Mouse (Mus musculus): ENCODE results near the gene Sprr2f. TPM values are rescaled to one million over a fixed set of nuclear protein-coding genes. Genes with fewer than 3 reads are reported as not detected.

Sprr2f gene
- polyA plus RNA-seq, 1 experiment from 2014 or later = not detected

DNA sequence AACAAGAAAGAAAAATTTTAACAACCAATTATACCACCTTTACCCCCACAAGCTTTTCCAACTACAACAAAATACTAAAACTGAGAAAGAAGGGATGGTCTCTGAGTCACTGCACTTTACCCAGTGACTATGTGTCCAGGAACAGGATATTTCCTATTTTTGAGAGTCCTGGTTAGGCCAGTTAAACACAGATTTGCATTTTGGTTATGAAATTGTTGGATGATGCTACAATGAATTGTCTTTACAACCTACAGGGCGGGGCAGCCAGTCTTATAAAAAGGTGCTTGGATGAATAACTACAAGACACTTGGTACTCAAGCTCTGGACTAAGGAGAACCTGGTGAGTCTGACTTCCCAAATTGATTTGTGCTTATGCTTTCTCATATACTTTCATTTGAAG is 20.4 kb downstream of the Sprr2f start, which contains the start of gene Sprr2h:
Gene Sprr2h, plus strand, starts transcription at position 301 of the 400 bp plus-strand sequence.
- Histone ChIP-seq H3K4me1 (ENCODE audit: control insufficient read depth, insufficient read depth, low read length) (no peaks in the 10 kb centered on the region), H3K36me3 (replicated peaks; ENCODE audit: control insufficient read depth, insufficient read depth, low read depth, low read length) (no peaks in the 10 kb centered on the region), H3K9me3 (replicated peaks; ENCODE audit: control insufficient read depth, low read length) (no peaks in the 10 kb centered on the region), H3K27me3 (ENCODE audit: control insufficient read depth, insufficient read depth, low read length) (no peaks in the 10 kb centered on the region), H3K4me3 (ENCODE audit: low read depth, low read length) (no peak within 1 kb of the TSS), H3K9ac (replicated peaks; ENCODE audit: low read length) (no peak within 1 kb of the TSS), H3K27ac (replicated peaks; ENCODE audit: low read depth, low read length) (no peak within 1 kb of the TSS), H3K4me2 (ENCODE audit: low read depth, low read length) (no peak within 1 kb of the TSS)
- WGBS = 87% methylated on average over 1 of the region's 1 CpGs
- DNase-seq (ENCODE audit: low spot score) (no peak), ATAC-seq (replicated peaks; ENCODE audit: insufficient number of reproducible peaks, low FRiP score, low TSS enrichment, low read depth) (no peak)

DNA sequence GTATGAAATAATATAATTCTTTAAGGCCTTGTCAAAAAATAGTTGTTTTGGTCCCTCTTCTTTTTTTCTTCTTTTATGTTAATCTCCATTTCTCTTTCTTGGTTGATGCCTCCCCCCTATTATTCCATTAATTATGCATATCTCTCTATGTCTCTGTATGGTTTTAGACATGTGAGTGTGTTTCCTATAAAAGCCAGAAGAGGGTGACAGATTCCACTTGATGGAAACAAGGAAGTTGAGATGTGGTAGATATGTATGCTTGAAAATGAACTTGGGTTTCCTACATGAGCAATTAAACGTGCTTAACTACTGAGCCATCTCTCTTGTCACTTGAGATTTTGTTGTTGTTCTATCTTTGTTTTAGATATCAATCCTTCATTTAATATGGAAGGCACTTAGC is 29.3 kb downstream of the Sprr2f start:
- ATAC-seq (replicated peaks; ENCODE audit: insufficient number of reproducible peaks, low FRiP score, low TSS enrichment, low read depth) (no peak), DNase-seq (ENCODE audit: low spot score) (no peak)
- H3K36me3 ChIP-seq (replicated peaks; ENCODE audit: control insufficient read depth, insufficient read depth, low read depth, low read length) = no peaks in the 10 kb centered on the region
- no peaks in the 10 kb centered on the region for H3K27me3 ChIP-seq (ENCODE audit: control insufficient read depth, insufficient read depth, low read length)
- no peak overlapping the region for H3K27ac ChIP-seq (replicated peaks; ENCODE audit: low read depth, low read length)
- H3K9ac ChIP-seq (replicated peaks; ENCODE audit: low read length) = no peak overlapping the region
- no peaks in the 10 kb centered on the region for H3K4me1 ChIP-seq (ENCODE audit: control insufficient read depth, insufficient read depth, low read length)
- no peak overlapping the region for H3K4me3 ChIP-seq (ENCODE audit: low read depth, low read length)
- H3K9me3 ChIP-seq (replicated peaks; ENCODE audit: control insufficient read depth, low read length) = no peaks in the 10 kb centered on the region
- H3K4me2 ChIP-seq (ENCODE audit: low read depth, low read length) = no peak overlapping the region
- 44% methylated on average over 1 of the region's 1 CpGs for WGBS

DNA sequence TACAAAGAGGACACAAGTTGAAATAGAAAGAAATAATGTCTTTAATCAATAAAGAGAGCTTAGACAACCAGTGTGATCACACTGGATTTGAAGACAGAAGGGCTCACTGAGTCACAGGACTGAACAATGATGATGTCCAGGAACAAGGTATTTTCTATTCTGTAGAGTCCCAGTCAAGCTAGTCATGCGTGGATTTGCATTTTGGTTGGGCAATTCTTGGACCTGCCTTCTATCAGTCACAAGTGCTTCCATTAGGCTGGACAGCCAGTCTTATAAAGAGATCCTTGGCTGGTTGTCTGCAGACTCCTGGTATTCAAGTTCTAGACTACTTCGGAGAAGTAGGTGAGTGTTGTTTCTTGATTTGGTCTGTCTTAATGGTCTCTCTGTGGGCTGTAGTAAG is 42.7 kb downstream of the Sprr2f start, which contains the start of gene Sprr2i:
Gene Sprr2i, plus strand, starts transcription at position 301 of the 400 bp plus-strand sequence.
- Histone ChIP-seq H3K4me1 (ENCODE audit: control insufficient read depth, insufficient read depth, low read length) (no peaks in the 10 kb centered on the region), H3K4me2 (ENCODE audit: low read depth, low read length) (no peak within 1 kb of the TSS), H3K4me3 (ENCODE audit: low read depth, low read length) (no peak within 1 kb of the TSS), H3K27ac (replicated peaks; ENCODE audit: low read depth, low read length) (no peak within 1 kb of the TSS), H3K36me3 (replicated peaks; ENCODE audit: control insufficient read depth, insufficient read depth, low read depth, low read length) (no peaks in the 10 kb centered on the region), H3K9me3 (replicated peaks; ENCODE audit: control insufficient read depth, low read length) (no peaks in the 10 kb centered on the region), H3K9ac (replicated peaks; ENCODE audit: low read length) (no peak within 1 kb of the TSS), H3K27me3 (ENCODE audit: control insufficient read depth, insufficient read depth, low read length) (no peaks in the 10 kb centered on the region)
- WGBS = 96% methylated on average over 2 of the region's 2 CpGs
- ATAC-seq (replicated peaks; ENCODE audit: insufficient number of reproducible peaks, low FRiP score, low TSS enrichment, low read depth) (no peak), DNase-seq (ENCODE audit: low spot score) (no peak)

Other genes starting within 250 kb of the Sprr2f start
- gene Prr9, start 241.2 kb upstream of the Sprr2f start, polyA plus RNA-seq (2014; fragmentation: Nextera tagmentation; extraction: Ambion mirVana) = not detected in 2 replicates
- gene Lelp1, start 222.4 kb upstream of the Sprr2f start, polyA plus RNA-seq (2014; fragmentation: Nextera tagmentation; extraction: Ambion mirVana) = not detected in 2 replicates
- not detected in 2 replicates for gene Sprr2a1, start 149.4 kb upstream of the Sprr2f start, polyA plus RNA-seq (2014; fragmentation: Nextera tagmentation; extraction: Ambion mirVana)
- gene Sprr2a2, start 149.3 kb upstream of the Sprr2f start, polyA plus RNA-seq (2014; fragmentation: Nextera tagmentation; extraction: Ambion mirVana) = not detected in 2 replicates
- not detected in 2 replicates for gene Sprr2a3, start 79.8 kb upstream of the Sprr2f start, polyA plus RNA-seq (2014; fragmentation: Nextera tagmentation; extraction: Ambion mirVana)
- not detected in 2 replicates for gene Sprr2b, start 48.6 kb upstream of the Sprr2f start, polyA plus RNA-seq (2014; fragmentation: Nextera tagmentation; extraction: Ambion mirVana)
- not detected in 2 replicates for gene Sprr2d, start 26.0 kb upstream of the Sprr2f start, polyA plus RNA-seq (2014; fragmentation: Nextera tagmentation; extraction: Ambion mirVana)
- not detected in 2 replicates for gene Sprr2e, start 13.0 kb upstream of the Sprr2f start, polyA plus RNA-seq (2014; fragmentation: Nextera tagmentation; extraction: Ambion mirVana)
- gene Sprr2h, start 20.5 kb downstream of the Sprr2f start, polyA plus RNA-seq (2014; fragmentation: Nextera tagmentation; extraction: Ambion mirVana) = not detected in 2 replicates
- not detected in 2 replicates for gene Sprr2i, start 42.8 kb downstream of the Sprr2f start, polyA plus RNA-seq (2014; fragmentation: Nextera tagmentation; extraction: Ambion mirVana)
- not detected in 2 replicates for gene Sprr2j-ps, start 52.9 kb downstream of the Sprr2f start, polyA plus RNA-seq (2014; fragmentation: Nextera tagmentation; extraction: Ambion mirVana)
- 5.4 and 6.7 TPM in 2 replicates for gene Gm9774, start 64.2 kb downstream of the Sprr2f start, polyA plus RNA-seq (2014; fragmentation: Nextera tagmentation; extraction: Ambion mirVana)
- not detected in 2 replicates for gene Sprr2k, start 67.4 kb downstream of the Sprr2f start, polyA plus RNA-seq (2014; fragmentation: Nextera tagmentation; extraction: Ambion mirVana)
- not detected in 2 replicates for gene Sprr1b, start 73.6 kb downstream of the Sprr2f start, polyA plus RNA-seq (2014; fragmentation: Nextera tagmentation; extraction: Ambion mirVana)
- not detected in 2 replicates for gene Sprr3, start 93.5 kb downstream of the Sprr2f start, polyA plus RNA-seq (2014; fragmentation: Nextera tagmentation; extraction: Ambion mirVana)
- 0.36 TPM in 1 of 2 replicates, not detected in the other for gene Sprr1a, start 120.7 kb downstream of the Sprr2f start, polyA plus RNA-seq (2014; fragmentation: Nextera tagmentation; extraction: Ambion mirVana)
- gene Sprr4, start 135.3 kb downstream of the Sprr2f start, polyA plus RNA-seq (2014; fragmentation: Nextera tagmentation; extraction: Ambion mirVana) = not detected in 2 replicates
- gene 2310046K23Rik, start 169.3 kb downstream of the Sprr2f start, polyA plus RNA-seq (2014; fragmentation: Nextera tagmentation; extraction: Ambion mirVana) = not detected in 2 replicates
- 0.17 TPM in 1 of 2 replicates, not detected in the other for gene Ivl, start 208.5 kb downstream of the Sprr2f start, polyA plus RNA-seq (2014; fragmentation: Nextera tagmentation; extraction: Ambion mirVana)
- not detected in 2 replicates for gene Smcp, start 223.8 kb downstream of the Sprr2f start, polyA plus RNA-seq (2014; fragmentation: Nextera tagmentation; extraction: Ambion mirVana)
- gene 2210017I01Rik, start 242.3 kb downstream of the Sprr2f start, polyA plus RNA-seq (2014; fragmentation: Nextera tagmentation; extraction: Ambion mirVana) = not detected in 2 replicates